Mouse (Mus musculus) bone marrow, adult 2 months (tissue): ENCODE measurements at regions not wholly inside any gene's neighbourhood (a gene's known extent, or its start where the extent isn't known, plus 50 kb on each side); places are given as distances from the start of the nearest gene placed in this dataset.

Experiments used
- CTCF ChIP-seq: fragments of 200-500 bp; IDR thresholded peaks from 2 replicates; pipeline ENCODE4 v1.5.1; 2011; ENCODE audit warnings: low read length, control low read depth; ENCODE audit not compliant: control insufficient read depth, insufficient read depth
- POLR2A ChIP-seq: fragments of 200-500 bp; IDR thresholded peaks from 2 replicates; pipeline ENCODE4 v1.6.1; 2011; ENCODE audit warnings: low read depth, mild to moderate bottlenecking, control low read depth, low read length, borderline replicate concordance; ENCODE audit not compliant: control insufficient read depth

DNA sequence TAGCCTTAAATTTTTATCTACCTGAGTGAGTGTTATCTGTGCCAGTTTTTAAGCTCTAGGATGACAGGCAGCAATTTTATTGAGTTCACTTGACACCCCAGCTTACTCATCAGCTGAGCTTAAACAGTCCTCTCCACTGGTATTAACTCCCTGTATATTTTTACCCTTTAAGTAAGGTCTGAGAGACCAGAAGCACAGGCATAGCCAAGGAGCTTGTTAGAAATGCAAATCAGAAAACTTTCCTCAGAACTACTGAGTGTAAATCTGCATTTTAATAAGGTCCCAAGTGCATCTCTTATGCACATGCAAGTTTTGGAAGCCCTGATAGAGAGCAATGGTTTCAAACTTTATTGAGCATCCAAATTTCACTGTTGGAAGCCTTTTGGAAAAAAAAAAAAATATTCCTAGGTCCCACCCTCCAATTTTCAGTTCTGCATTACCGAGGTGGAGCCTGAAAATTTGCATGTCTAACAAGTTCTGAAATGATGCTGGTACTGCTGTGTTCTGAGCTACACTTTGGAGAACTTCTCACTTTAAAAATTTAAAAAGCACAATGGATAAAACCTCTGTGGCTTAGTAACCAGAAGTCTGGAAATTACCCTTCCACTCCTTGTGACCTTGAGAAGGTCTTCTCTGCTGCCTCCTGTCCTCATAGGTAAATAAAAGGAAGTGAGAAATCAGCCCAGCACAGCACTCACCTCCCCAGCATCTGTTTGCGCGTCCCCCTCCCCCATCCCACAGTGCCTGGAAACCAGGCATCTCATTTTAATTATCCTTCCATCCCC, 226.0 kb downstream of the Cd47 start:
- TF ChIP-seq CTCF, result no peak
- no peak for TF ChIP-seq POLR2A
